ENCODE assay signal across 15 mouse cellular contexts in genomic region chr8:46907390-46907789, GRCm38 (mm10).
DNase-seq lines count a peak whose midpoint lies in the region; ATAC-seq lines count a peak whose summit lies in the region.
"Had no signal": no experiment of that assay in that cellular context is flagged by ENCODE, and none has a peak within 500 bp of the region (broad histone marks: within the 10 kb centered on the region; RNA-seq: fewer than 3 reads in every experiment).

No protein-coding gene starts in this region.

- DNase-seq in heart, adult 11 months, result peak; percentile 77
- DNase-seq in heart, adult 18-20 months, result no peak
- no peak for DNase-seq in neural tube, embryonic 10.5 days (ENCODE audit: extremely low spot score, low spot score)
- no peak for DNase-seq in layer of hippocampus, adult 18-20 months (ENCODE audit: low spot score in 2 of 2)
- no peak for DNase-seq in ovary, postnatal 10 days (ENCODE audit: low spot score)
- DNase-seq: adrenal gland, adult 8-10 months; B cell, adult 2 months; cerebellum, adult 9-11 months; heart, adult 2 months; lung, adult 2 months had no signal

- no peak overlapping the region for H3K27ac ChIP-seq in neural tube, embryonic 12.5 days
- H3K27ac ChIP-seq in forebrain, embryonic 16.5 days (ENCODE audit: low read length), result no peak overlapping the region
- no peak overlapping the region for H3K27ac ChIP-seq in neural tube, embryonic 15.5 days (replicated peaks)
- H3K27ac ChIP-seq: embryonic facial prominence, embryonic 15.5 days; heart, adult 2 months; left cerebral cortex, adult 2 months had no signal

- H3K4me3 ChIP-seq in neural tube, embryonic 12.5 days, result no peak overlapping the region
- no peak overlapping the region for H3K4me3 ChIP-seq in forebrain, embryonic 16.5 days (replicated peaks; ENCODE audit: low read length)
- H3K4me3 ChIP-seq in neural tube, embryonic 15.5 days (replicated peaks), result no peak overlapping the region
- H3K4me3 ChIP-seq: embryonic facial prominence, embryonic 15.5 days; heart, adult 2 months; left cerebral cortex, adult 2 months had no signal

- 0 out of 2 replicates have a peak overlapping the region, but pooled peaks have one; percentile 18 for H3K4me2 ChIP-seq in neural tube, embryonic 12.5 days (replicated peaks)
- H3K4me2 ChIP-seq in forebrain, embryonic 16.5 days (ENCODE audit: low read length), result 0 out of 2 replicates have a peak overlapping the region, but pooled peaks have one; percentile 23
- H3K4me2 ChIP-seq in neural tube, embryonic 15.5 days, result peak overlapping the region; percentile 31; the same call in 1 of the 2 replicates
- H3K4me2 ChIP-seq: embryonic facial prominence, embryonic 15.5 days had no signal

- no peaks in the 10 kb centered on the region for H3K27me3 ChIP-seq in neural tube, embryonic 12.5 days (replicated peaks)
- H3K27me3 ChIP-seq in forebrain, embryonic 16.5 days (replicated peaks; ENCODE audit: control insufficient read depth, insufficient read depth, low read length), result no peaks in the 10 kb centered on the region; the same call in 1 of the 2 replicates
- H3K27me3 ChIP-seq in neural tube, embryonic 15.5 days (replicated peaks), result no peaks in the 10 kb centered on the region
- H3K27me3 ChIP-seq: embryonic facial prominence, embryonic 15.5 days had no signal

- no peak for ATAC-seq in neural tube, embryonic 12.5 days (ENCODE audit: low FRiP score, low read depth)
- no peak for ATAC-seq in forebrain, embryonic 16.5 days
- no peak for ATAC-seq in neural tube, embryonic 15.5 days (ENCODE audit: low FRiP score)

- no peaks in the 10 kb centered on the region for H3K36me3 ChIP-seq in neural tube, embryonic 12.5 days
- no peaks in the 10 kb centered on the region for H3K36me3 ChIP-seq in forebrain, embryonic 16.5 days (ENCODE audit: control insufficient read depth, insufficient read depth)
- no peaks in the 10 kb centered on the region for H3K36me3 ChIP-seq in neural tube, embryonic 15.5 days
- H3K36me3 ChIP-seq: embryonic facial prominence, embryonic 15.5 days had no signal

- H3K9ac ChIP-seq in neural tube, embryonic 12.5 days, result no peak overlapping the region
- no peak overlapping the region for H3K9ac ChIP-seq in forebrain, embryonic 16.5 days (replicated peaks; ENCODE audit: low read depth, low read length)
- no peak overlapping the region for H3K9ac ChIP-seq in neural tube, embryonic 15.5 days (replicated peaks)
- H3K9ac ChIP-seq: embryonic facial prominence, embryonic 15.5 days had no signal

- H3K4me1 ChIP-seq in neural tube, embryonic 12.5 days, result no peaks in the 10 kb centered on the region
- H3K4me1 ChIP-seq in forebrain, embryonic 16.5 days (replicated peaks; ENCODE audit: control insufficient read depth, insufficient read depth, low read length), result no peaks in the 10 kb centered on the region
- no peaks in the 10 kb centered on the region for H3K4me1 ChIP-seq in neural tube, embryonic 15.5 days
- H3K4me1 ChIP-seq: embryonic facial prominence, embryonic 15.5 days had no signal

- 29% methylated on average over 11 of the region's 11 CpGs for WGBS in neural tube, embryonic 12.5 days
- WGBS in forebrain, embryonic 16.5 days, result 8% methylated on average over 11 of the region's 11 CpGs
- 26% methylated on average over 11 of the region's 11 CpGs for WGBS in neural tube, embryonic 15.5 days

- H3K9me3 ChIP-seq in neural tube, embryonic 12.5 days, result no peaks in the 10 kb centered on the region
- no peaks in the 10 kb centered on the region for H3K9me3 ChIP-seq in forebrain, embryonic 16.5 days (ENCODE audit: control insufficient read depth, low read length)
- no peaks in the 10 kb centered on the region for H3K9me3 ChIP-seq in neural tube, embryonic 15.5 days (replicated peaks)
- H3K9me3 ChIP-seq: embryonic facial prominence, embryonic 15.5 days had no signal
